In the genomic region with DNA sequence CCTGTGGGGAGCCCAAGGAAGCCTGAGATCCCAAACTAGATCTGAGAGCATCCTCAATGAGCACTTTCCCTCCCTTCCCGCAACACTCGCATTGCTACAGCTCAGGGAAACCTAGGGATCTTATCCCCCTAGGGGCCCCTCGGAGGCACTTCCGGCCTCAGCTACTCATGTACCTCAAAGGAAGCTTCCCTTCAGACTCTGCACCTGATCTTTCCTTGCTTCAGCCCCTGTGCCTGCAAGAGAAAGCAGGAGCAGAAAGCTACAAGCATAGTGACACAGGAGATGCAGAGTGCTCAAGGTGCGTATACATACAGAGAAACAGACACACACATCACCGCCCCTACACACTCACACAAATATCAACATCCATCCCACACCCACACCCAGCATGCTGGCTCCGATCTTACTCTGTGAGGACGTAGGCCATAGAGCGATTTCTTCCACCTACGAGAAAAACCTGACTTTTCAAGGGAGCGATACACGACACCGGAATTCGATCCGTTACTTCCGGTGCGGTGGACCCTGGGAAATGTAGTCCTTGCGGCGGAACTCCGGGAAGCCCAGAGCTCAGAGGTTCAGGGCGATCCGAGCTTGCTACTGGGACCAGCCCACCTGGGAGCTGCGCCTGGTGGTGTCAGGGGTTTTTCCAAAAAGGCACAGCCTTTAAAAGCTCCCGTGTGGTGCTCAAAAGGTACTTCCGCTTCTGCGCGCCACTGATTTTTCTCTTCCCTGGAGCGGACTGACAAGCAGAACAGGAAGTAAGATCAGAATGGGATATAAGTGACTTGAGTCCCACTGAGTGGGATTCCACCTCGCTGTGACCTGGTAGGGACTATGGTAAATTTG, we compare ENCODE assay signal across 8 mouse cellular contexts. TPM values are rescaled to one million over a fixed set of nuclear protein-coding genes. Genes with fewer than 3 reads are reported as not detected.
DNase-seq lines count a peak whose midpoint lies in the region; ATAC-seq and TF ChIP-seq lines count a peak whose summit lies in the region.

A gene (minus strand): TSS at position 489 of the 846 bp plus-strand sequence.

- H3K9ac ChIP-seq in heart, embryonic 15.5 days = peak within 1 kb of the TSS; percentile 86
- peak within 1 kb of the TSS; percentile 93 for H3K9ac ChIP-seq in liver, embryonic 14.5 days (replicated peaks)
- peak within 1 kb of the TSS; percentile 77 for H3K9ac ChIP-seq in neural tube, embryonic 11.5 days (ENCODE audit: low read length)
- H3K9ac ChIP-seq in stomach, postnatal 0 days (ENCODE audit: low read length) = peak within 1 kb of the TSS; percentile 82

- peaks cover 30% of the 10 kb centered on the region for H3K9me3 ChIP-seq in forebrain, embryonic 10.5 days
- peaks cover 10% of the 10 kb centered on the region; the same call in 1 of the 2 replicates for H3K9me3 ChIP-seq in heart, embryonic 15.5 days (replicated peaks)
- H3K9me3 ChIP-seq in liver, embryonic 14.5 days (ENCODE audit: control insufficient read depth, low read length) = no peaks in the 10 kb centered on the region
- peaks cover 9% of the 10 kb centered on the region; the same call in 1 of the 2 replicates for H3K9me3 ChIP-seq in neural tube, embryonic 11.5 days (ENCODE audit: control insufficient read depth, low read length)
- H3K9me3 ChIP-seq in stomach, postnatal 0 days (ENCODE audit: control insufficient read depth, low read length) = 0 out of 2 replicates have a peak, but pooled peaks cover 3% of the 10 kb centered on the region

- H3K4me2 ChIP-seq in heart, embryonic 15.5 days = peak within 1 kb of the TSS; percentile 93
- H3K4me2 ChIP-seq in liver, embryonic 14.5 days (ENCODE audit: low read depth) = peak within 1 kb of the TSS; percentile 93
- H3K4me2 ChIP-seq in neural tube, embryonic 11.5 days (ENCODE audit: low read depth) = peak within 1 kb of the TSS; percentile 87
- H3K4me2 ChIP-seq in stomach, postnatal 0 days (replicated peaks; ENCODE audit: low read depth) = peak within 1 kb of the TSS; percentile 86

- H3K27me3 ChIP-seq in forebrain, embryonic 10.5 days (ENCODE audit: poor library complexity, severe bottlenecking) = no peaks in the 10 kb centered on the region
- H3K27me3 ChIP-seq in heart, embryonic 15.5 days = no peaks in the 10 kb centered on the region
- no peaks in the 10 kb centered on the region for H3K27me3 ChIP-seq in liver, embryonic 14.5 days (ENCODE audit: control insufficient read depth, insufficient read depth, low read length)
- H3K27me3 ChIP-seq in neural tube, embryonic 11.5 days (ENCODE audit: control insufficient read depth, insufficient read depth, low read length) = no peaks in the 10 kb centered on the region
- no peaks in the 10 kb centered on the region for H3K27me3 ChIP-seq in stomach, postnatal 0 days (ENCODE audit: control insufficient read depth, insufficient read depth, low read length)

- H3K4me1 ChIP-seq in forebrain, embryonic 10.5 days = peaks cover 15% of the 10 kb centered on the region
- H3K4me1 ChIP-seq in heart, embryonic 15.5 days (replicated peaks) = peaks cover 10% of the 10 kb centered on the region
- peaks cover 0 to 5% of the 10 kb centered on the region in 2 experiments; a peak in 2 of 4 replicates for H3K4me1 ChIP-seq in liver, embryonic 14.5 days (replicated peaks; ENCODE audit: control insufficient read depth in 2 of 2, insufficient read depth in 2 of 2, low read length in 1 of 2)
- H3K4me1 ChIP-seq in neural tube, embryonic 11.5 days (ENCODE audit: control insufficient read depth, insufficient read depth, low read length) = 0 out of 2 replicates have a peak, but pooled peaks cover 2% of the 10 kb centered on the region
- H3K4me1 ChIP-seq in stomach, postnatal 0 days (replicated peaks; ENCODE audit: control insufficient read depth, insufficient read depth) = no peaks in the 10 kb centered on the region

- TF ChIP-seq CTCF in liver, embryonic 14.5 days (IDR thresholded peaks at IDR 0.05; ENCODE audit: low read depth) = no peak
- TF ChIP-seq CTCF in stomach, postnatal 0 days (IDR thresholded peaks at IDR 0.05; ENCODE audit: low read depth) = 0 out of 2 replicates have a peak, but pooled peaks have one; percentile 10

- peaks cover 15% of the 10 kb centered on the region for H3K36me3 ChIP-seq in forebrain, embryonic 10.5 days (replicated peaks)
- peaks cover 6% of the 10 kb centered on the region; the same call in 1 of the 2 replicates for H3K36me3 ChIP-seq in heart, embryonic 15.5 days
- no peaks in the 10 kb centered on the region for H3K36me3 ChIP-seq in liver, embryonic 14.5 days (replicated peaks; ENCODE audit: control insufficient read depth, insufficient read depth, low read depth)
- H3K36me3 ChIP-seq in neural tube, embryonic 11.5 days (ENCODE audit: control insufficient read depth, insufficient read depth, low read length) = peaks cover 2% of the 10 kb centered on the region; the same call in 1 of the 2 replicates
- no peaks in the 10 kb centered on the region for H3K36me3 ChIP-seq in stomach, postnatal 0 days (ENCODE audit: control insufficient read depth, insufficient read depth, low read length)

- WGBS in forebrain, embryonic 10.5 days = under 1% methylated on average over 29 of the region's 29 CpGs
- under 1% methylated on average over 29 of the region's 29 CpGs for WGBS in heart, embryonic 15.5 days
- under 1% methylated on average over 29 of the region's 29 CpGs for WGBS in liver, embryonic 14.5 days (ENCODE audit: insufficient replicate concordance)
- WGBS in neural tube, embryonic 11.5 days = 1% methylated on average over 29 of the region's 29 CpGs
- under 1% methylated on average over 29 of the region's 29 CpGs for WGBS in stomach, postnatal 0 days

- H3K27ac ChIP-seq in forebrain, embryonic 10.5 days = peak within 1 kb of the TSS; percentile 86
- peak within 1 kb of the TSS; percentile 87 for H3K27ac ChIP-seq in heart, embryonic 15.5 days
- peak within 1 kb of the TSS; percentile 68 for H3K27ac ChIP-seq in liver, embryonic 14.5 days
- H3K27ac ChIP-seq in neural tube, embryonic 11.5 days (ENCODE audit: low read depth, low read length) = no peak within 1 kb of the TSS
- peak within 1 kb of the TSS; percentile 90 for H3K27ac ChIP-seq in stomach, postnatal 0 days (replicated peaks)

- peak; percentile 54 to 66 for DNase-seq in CD8-positive naive resting alpha-beta T cell, adult 2 months (ENCODE audit: low read depth in 2 of 2, low spot score in 2 of 2)
- DNase-seq in c-Kit-positive CD71-negative TER-119-negative erythroid progenitor cells, embryonic 14.5 days (ENCODE audit: low read depth) = peak; percentile 53
- peak; percentile 76 for DNase-seq in forebrain, embryonic 10.5 days (ENCODE audit: extremely low spot score, low spot score)
- DNase-seq in kidney, postnatal 25 days = peak; percentile 84 to 86
- peak; percentile 59 to 70 (median 60) for DNase-seq in liver, embryonic 14.5 days (ENCODE audit: low read depth in 3 of 3, low spot score in 3 of 3)
- DNase-seq in neural tube, embryonic 11.5 days (ENCODE audit: low spot score) = peak; percentile 81
- DNase-seq in stomach, postnatal 0 days (ENCODE audit: low spot score) = peak; percentile 83

- ATAC-seq in heart, embryonic 15.5 days (replicated peaks; ENCODE audit: insufficient number of reproducible peaks, insufficient read depth, low FRiP score, low read depth) = peak; percentile 78
- peak; percentile 83 for ATAC-seq in liver, embryonic 14.5 days (ENCODE audit: insufficient read depth)
- peak; percentile 85 for ATAC-seq in neural tube, embryonic 11.5 days (ENCODE audit: insufficient read depth, low FRiP score, low TSS enrichment)
- peak; percentile 94 for ATAC-seq in stomach, postnatal 0 days (ENCODE audit: low FRiP score, low TSS enrichment)

- TF ChIP-seq EP300 in liver, embryonic 14.5 days (IDR thresholded peaks at IDR 0.05; ENCODE audit: low read depth) = no peak
- TF ChIP-seq EP300 in stomach, postnatal 0 days (optimal IDR thresholded peaks at IDR 0.05) = no peak

- peak within 1 kb of the TSS; percentile 70 for H3K4me3 ChIP-seq in forebrain, embryonic 10.5 days
- peak within 1 kb of the TSS; percentile 81 for H3K4me3 ChIP-seq in heart, embryonic 15.5 days
- H3K4me3 ChIP-seq in liver, embryonic 14.5 days (ENCODE audit: insufficient read depth in 1 of 2, low read depth in 2 of 2, low read length in 2 of 2) = peak within 1 kb of the TSS; percentile 85 to 100
- H3K4me3 ChIP-seq in neural tube, embryonic 11.5 days (ENCODE audit: low read depth, low read length) = peak within 1 kb of the TSS; percentile 76
- H3K4me3 ChIP-seq in stomach, postnatal 0 days (ENCODE audit: low read depth, low read length) = peak within 1 kb of the TSS; percentile 72

RNA-seq across cellular contexts. Expression of the gene that starts here (rescaled TPM):
- 21.3 and 23.1 TPM in 2 replicates for polyA plus RNA-seq in forebrain, embryonic 10.5 days (2016; fragmentation: Nextera tagmentation; extraction: Ambion mirVana)
- polyA plus RNA-seq in heart, embryonic 15.5 days (2015; fragmentation: Nextera tagmentation; extraction: Ambion mirVana) = 12.3 and 14.3 TPM in 2 replicates
- polyA plus RNA-seq in liver, embryonic 14.5 days (2012; rRNA removed) = 0.83 and 1.3 TPM in 2 replicates
- 2.4 and 2.6 TPM in 2 replicates for polyA plus RNA-seq in liver, embryonic 14.5 days (2014; fragmentation: Nextera tagmentation; extraction: Ambion mirVana)
- 20.4 and 20.8 TPM in 2 replicates for polyA plus RNA-seq in neural tube, embryonic 11.5 days (2014; fragmentation: Nextera tagmentation; extraction: Ambion mirVana)
- 6.2 and 7.3 TPM in 2 replicates for polyA plus RNA-seq in stomach, postnatal 0 days (2015; fragmentation: Nextera tagmentation; extraction: Ambion mirVana)
